Mouse (Mus musculus): ENCODE measurements around the gene Dmap1. TPM values are rescaled to one million over a fixed set of nuclear protein-coding genes. Genes with fewer than 3 reads are reported as not detected.

The Dmap1 gene
- 10.1 and 13.4 TPM in 2 replicates for total RNA-seq (2015; ENCODE audit: low replicate concordance)
- total RNA-seq (2017; ENCODE audit: low replicate concordance), result 13.6 and 38.2 TPM in 2 replicates

GRCm38 (mm10) chr4:117681931-117682461, at the start of gene Dmap1:
Dmap1 (minus strand) TSS chr4:117682273.
- ATAC-seq (replicated peaks; ENCODE audit: low FRiP score, poor library complexity, severe bottlenecking), result peak; percentile 94

GRCm38 (mm10) chr4:117724112-117724511, 42.0 kb upstream of the Dmap1 start, which contains the start of gene Gm12845:
Gm12845 (plus strand) TSS chr4:117724412.
- no peak for ATAC-seq (replicated peaks; ENCODE audit: low FRiP score, poor library complexity, severe bottlenecking)

- no peak for ATAC-seq (replicated peaks; ENCODE audit: low FRiP score, poor library complexity, severe bottlenecking)
These were observed 31.4 kb upstream of the Dmap1 start for GRCm38 (mm10) chr4:117713303-117714098.

GRCm38 (mm10) chr4:117712314-117712713, 30.2 kb upstream of the Dmap1 start:
- ATAC-seq (replicated peaks; ENCODE audit: low FRiP score, poor library complexity, severe bottlenecking), result no peak

GRCm38 (mm10) chr4:117708780-117709550, 26.9 kb upstream of the Dmap1 start:
- ATAC-seq (replicated peaks; ENCODE audit: low FRiP score, poor library complexity, severe bottlenecking), result no peak

GRCm38 (mm10) chr4:117705361-117705760, 23.3 kb upstream of the Dmap1 start:
- no peak for ATAC-seq (replicated peaks; ENCODE audit: low FRiP score, poor library complexity, severe bottlenecking)

- no peak for ATAC-seq (replicated peaks; ENCODE audit: low FRiP score, poor library complexity, severe bottlenecking)
These were observed 4.3 kb upstream of the Dmap1 start for GRCm38 (mm10) chr4:117686354-117686753.

GRCm38 (mm10) chr4:117683048-117683768, 1.1 kb upstream of the Dmap1 start:
- no peak for ATAC-seq (replicated peaks; ENCODE audit: low FRiP score, poor library complexity, severe bottlenecking)

- no peak for ATAC-seq (replicated peaks; ENCODE audit: low FRiP score, poor library complexity, severe bottlenecking)
These were observed 390 bp upstream of the Dmap1 start for GRCm38 (mm10) chr4:117682463-117682862.

- ATAC-seq (replicated peaks; ENCODE audit: low FRiP score, poor library complexity, severe bottlenecking), result no peak
These were observed 1.1 kb downstream of the Dmap1 start for GRCm38 (mm10) chr4:117680963-117681362.

- ATAC-seq (replicated peaks; ENCODE audit: low FRiP score, poor library complexity, severe bottlenecking), result 0 out of 2 replicates have a peak, but pooled peaks have one; percentile 53
These were observed 5.2 kb downstream of the Dmap1 start for GRCm38 (mm10) chr4:117676903-117677302.

GRCm38 (mm10) chr4:117673901-117674300, 8.2 kb downstream of the Dmap1 start:
- no peak for ATAC-seq (replicated peaks; ENCODE audit: low FRiP score, poor library complexity, severe bottlenecking)

GRCm38 (mm10) chr4:117672042-117672441, 10.0 kb downstream of the Dmap1 start:
- no peak for ATAC-seq (replicated peaks; ENCODE audit: low FRiP score, poor library complexity, severe bottlenecking)

GRCm38 (mm10) chr4:117669874-117670273, 12.2 kb downstream of the Dmap1 start:
- no peak for ATAC-seq (replicated peaks; ENCODE audit: low FRiP score, poor library complexity, severe bottlenecking)

- no peak for ATAC-seq (replicated peaks; ENCODE audit: low FRiP score, poor library complexity, severe bottlenecking)
These were observed 16.0 kb downstream of the Dmap1 start for GRCm38 (mm10) chr4:117666054-117666453.

- no peak for ATAC-seq (replicated peaks; ENCODE audit: low FRiP score, poor library complexity, severe bottlenecking)
These were observed 16.5 kb downstream of the Dmap1 start for GRCm38 (mm10) chr4:117665531-117665930.

- no peak for ATAC-seq (replicated peaks; ENCODE audit: low FRiP score, poor library complexity, severe bottlenecking)
These were observed 17.5 kb downstream of the Dmap1 start for GRCm38 (mm10) chr4:117664411-117665137.

- ATAC-seq (replicated peaks; ENCODE audit: low FRiP score, poor library complexity, severe bottlenecking), result no peak
These were observed 22.1 kb downstream of the Dmap1 start for GRCm38 (mm10) chr4:117660001-117660400.

All from erythroid progenitor cell, adult 5-6 weeks (primary cell).